Mouse (Mus musculus): ENCODE results near the gene Ect2l.
A peak's percentile ranks its signal among the peaks of the same experiment; 100 is the strongest.
"Not testable (repeated sequence)": the region's sequence is repeated elsewhere in the genome, so short reads cannot be mapped to it uniquely, and the experiment has no call there.

The Ect2l gene

DNA sequence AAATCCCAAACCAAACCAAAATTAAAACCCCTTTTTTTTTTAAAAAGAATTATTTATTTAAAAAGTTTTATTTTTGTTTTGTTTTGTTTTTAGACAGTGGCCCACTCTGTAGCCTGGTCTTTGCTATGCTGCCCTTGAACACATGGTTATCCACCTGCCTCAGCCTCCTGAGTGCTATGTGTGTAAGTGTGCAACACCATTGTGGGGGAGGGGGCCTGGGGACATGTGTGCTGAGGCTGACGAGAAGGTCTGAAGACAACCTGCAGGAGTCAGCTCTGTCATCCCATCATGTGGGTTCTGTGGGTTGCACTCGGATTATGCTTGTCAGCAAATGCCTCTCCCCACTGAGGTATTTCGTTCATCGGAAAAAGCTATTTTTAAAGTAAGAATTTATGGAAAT, 21.2 kb downstream of the Ect2l start:
- DNase-seq: no peak

DNA sequence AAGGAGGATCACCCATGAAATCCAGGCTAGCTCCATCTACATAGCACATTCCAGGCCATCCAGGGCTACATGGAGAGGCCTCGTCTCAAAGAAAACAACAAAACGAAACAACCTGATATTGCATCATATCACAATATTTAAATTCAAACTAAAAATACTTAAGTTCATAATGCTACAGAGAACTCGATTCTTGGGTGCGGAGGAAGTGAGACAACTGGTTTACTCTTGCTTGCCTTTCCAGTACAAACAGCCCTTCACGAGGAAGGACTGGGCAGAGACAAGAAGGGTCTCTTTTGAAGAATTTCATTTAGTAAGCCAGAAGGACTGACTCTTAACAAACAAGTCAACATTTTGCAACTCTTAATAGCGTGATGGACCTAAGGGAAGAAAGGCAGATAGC, 22.1 kb downstream of the Ect2l start:
- no peak for DNase-seq

DNA sequence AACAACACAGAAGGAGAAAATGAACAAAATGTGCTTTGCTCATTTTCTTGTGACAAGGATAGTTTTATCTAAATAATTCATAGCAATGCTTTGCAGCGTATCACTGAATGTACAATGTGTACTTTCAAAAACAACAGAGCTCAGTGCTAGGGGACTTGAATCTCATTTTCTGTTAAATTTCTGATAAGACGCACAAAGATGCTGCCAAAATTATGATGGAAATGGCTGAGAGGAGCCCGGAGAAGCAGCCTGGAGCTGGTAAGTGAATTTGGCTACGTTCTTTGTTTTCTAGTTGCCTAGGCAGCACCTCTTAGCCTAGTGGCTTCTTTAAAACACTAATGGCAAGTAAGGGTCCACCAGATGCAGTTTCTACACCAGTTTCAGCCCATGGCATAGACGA, 28.4 kb downstream of the Ect2l start:
- no peak for DNase-seq

DNA sequence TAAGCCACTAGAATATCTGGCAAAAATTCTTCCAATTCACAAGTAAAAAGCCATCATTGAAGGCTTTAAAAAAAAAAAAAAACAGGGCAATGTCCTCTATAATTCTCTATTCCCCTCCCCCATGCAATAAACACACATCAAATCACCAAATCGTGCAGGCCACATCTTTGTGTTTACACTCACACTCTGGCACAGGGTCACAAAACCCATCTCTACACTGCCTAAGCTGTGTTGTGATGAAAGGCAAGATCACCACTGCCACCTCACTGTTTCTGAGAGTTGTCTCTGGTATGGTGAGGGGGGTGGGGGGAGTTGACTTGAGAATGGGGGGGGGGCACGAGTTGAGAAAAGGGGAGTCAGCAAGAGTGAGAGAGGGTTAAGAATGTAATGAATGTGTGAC, 33.4 kb downstream of the Ect2l start:
- DNase-seq: no peak

DNA sequence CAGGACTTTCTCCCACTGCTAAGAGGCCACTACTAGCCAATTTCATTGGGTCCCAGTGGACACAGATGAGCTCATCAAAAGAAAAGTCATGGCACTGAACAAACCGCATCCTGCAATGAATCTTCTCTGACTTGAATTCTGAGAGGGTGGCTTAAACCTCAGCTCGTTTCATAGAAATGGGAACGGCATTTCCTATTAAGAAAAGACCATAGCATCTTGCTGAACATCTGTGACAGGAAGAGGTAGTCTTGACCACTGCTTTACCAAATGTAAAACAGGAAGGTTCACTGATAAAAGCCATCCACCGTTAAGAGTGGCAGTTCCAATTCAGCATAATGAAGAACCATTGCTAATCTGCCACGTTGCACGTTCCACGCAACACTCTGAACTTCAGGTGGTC, 34.0 kb downstream of the Ect2l start:
- no peak for DNase-seq

DNA sequence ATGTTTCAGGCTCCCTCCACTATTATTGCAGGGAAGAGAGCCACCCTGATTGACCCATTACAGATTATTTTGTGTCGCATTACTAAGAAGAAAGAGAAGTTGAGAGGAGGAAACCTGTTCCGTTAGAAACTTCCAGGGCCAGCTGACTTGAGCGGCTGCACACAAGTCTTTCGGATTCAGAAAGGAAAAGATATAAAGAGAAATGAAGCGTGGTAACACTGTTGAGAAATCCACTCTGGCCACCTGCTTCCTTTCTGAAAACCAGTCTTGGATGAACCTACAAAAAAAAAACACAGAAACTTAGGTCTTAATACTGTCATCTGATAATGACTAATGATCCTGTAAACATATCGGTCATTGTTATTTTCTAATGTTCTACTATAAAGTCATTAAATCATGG, 35.6 kb downstream of the Ect2l start:
- DNase-seq: no peak

DNA sequence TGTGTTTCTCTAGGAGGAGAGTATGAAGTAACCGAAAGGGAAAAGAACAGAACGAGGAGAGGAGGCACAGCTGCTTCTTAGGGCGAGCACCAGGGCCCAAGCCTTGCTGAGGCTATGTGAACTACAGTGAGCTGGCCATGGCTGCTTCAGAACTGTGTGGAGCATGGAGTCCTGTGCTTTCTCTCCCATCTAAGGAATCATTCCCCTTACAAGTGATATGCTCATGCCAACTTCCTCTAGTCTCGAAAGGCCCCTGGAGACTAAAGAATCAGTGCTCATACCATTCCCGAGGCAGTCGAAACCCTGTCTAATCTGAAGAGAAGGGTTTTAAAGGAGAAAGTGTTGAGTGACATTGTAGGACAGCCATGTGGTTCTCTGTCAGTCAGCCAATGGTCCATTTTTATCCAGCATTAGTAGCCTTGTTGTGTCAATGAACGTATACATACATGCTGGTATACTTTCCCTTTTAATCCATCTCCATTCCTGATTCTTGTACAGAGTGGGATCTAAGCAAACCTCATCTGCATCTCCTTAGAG, 48.2 kb downstream of the Ect2l start:
- no peak for DNase-seq

DNA sequence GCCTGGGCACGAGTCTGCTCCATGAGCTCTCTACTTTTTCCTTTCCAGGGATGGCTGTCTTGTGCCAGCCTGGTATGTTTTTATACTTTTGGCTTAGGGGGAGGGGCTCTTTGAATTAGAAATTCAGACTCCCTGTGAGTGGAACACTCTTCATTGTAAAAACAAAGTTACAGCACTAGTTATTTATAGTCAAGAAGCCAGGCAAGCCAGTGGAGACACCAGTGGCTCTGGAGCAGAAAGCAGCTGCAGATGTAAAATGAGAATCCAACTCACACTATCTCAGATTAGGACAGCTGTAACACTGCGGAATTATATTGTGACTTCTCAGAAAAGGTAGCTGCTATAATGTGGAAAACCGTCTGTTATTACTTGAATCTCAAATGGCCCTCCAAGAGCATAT, 63.5 kb downstream of the Ect2l start:
- no peak for DNase-seq

DNA sequence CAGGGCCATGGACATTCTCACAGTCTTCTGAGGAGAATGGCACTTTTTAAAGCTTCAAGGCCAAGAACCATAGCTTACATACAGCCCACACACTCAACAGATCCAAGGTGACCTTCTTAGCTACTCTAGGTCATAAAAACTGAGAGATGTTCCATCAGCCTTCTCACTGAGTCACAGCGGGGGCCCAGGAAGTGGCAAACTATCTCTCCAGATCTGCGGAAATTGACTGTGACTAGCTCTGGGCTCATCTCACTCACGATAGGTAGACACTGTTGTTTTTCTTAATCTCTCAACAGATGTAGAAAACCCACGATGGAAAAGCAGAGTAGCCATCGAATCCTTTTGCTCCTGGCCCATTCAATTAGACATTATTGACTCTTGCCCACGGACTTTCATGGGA, 68.5 kb downstream of the Ect2l start:
- DNase-seq: no peak

DNA sequence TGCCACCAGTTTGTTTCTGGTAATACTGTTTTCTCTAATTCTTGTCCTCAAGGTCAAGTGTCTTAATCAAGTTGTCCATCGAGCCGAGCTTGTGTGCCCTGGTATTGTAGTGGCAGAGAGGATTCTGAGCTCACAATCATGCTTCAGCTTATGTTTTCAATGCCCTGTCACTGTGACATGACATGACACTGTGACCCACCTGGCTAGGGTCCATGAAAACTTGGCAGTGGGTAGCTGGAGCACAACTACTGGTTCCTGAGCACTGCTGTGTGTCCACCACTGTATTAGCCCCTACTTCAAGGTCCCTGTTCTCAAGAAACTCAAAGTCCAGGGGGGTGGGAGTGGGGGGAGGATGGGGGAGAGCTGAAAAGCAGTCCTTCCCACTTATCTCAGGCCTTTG, 69.3 kb downstream of the Ect2l start:
- no peak for DNase-seq

DNA sequence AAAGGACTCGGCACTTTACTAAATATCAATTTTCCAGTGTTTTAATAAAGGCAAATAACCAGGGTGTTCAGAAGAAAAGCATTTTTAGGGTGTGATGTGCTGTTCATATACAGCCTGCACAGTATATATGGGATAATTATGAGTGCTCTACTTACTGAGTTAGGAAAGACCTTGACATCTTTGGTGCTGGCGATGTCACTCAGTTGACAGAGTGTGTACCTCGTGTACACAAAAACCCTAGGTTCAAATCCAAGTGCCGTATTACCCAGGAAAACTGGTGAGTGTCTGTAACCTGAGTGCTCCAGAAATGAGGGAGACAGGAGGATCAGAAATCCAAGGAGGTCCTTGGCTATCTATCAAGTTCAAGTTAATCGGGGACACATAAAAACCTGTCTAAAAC, 71.1 kb downstream of the Ect2l start:
- DNase-seq: no peak

DNA sequence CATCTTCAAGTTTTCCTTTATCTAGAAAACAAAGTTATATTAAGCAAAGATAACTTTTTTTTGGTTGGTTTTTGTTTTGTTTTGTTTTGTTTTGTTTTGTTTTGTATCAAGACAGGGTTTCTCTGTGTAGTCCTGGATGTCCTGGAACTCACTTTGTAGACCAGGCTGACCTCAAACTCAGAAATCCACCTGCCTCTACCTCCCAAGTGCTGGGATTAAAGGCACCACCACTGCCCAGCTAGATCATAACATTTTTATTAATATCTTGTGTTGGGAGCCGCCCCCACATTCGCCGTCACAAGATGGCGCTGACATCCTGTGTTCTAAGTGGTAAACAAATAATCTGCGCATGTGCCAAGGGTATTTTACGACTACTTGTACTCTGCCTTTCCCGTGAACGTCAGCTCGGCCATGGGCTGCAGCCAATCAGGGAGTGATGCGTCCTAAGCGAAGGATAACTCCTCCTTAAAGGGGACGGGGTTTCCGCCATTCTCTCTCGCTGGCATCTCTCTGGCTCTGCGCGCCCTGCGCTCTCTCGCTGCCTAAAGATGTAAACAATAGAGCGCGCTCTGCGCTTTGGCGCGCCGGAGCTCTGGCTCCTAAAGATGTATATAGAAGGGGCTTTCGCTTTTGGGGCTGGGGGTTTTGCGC, 71.7 kb downstream of the Ect2l start:
- not testable (repeated sequence) for DNase-seq

DNA sequence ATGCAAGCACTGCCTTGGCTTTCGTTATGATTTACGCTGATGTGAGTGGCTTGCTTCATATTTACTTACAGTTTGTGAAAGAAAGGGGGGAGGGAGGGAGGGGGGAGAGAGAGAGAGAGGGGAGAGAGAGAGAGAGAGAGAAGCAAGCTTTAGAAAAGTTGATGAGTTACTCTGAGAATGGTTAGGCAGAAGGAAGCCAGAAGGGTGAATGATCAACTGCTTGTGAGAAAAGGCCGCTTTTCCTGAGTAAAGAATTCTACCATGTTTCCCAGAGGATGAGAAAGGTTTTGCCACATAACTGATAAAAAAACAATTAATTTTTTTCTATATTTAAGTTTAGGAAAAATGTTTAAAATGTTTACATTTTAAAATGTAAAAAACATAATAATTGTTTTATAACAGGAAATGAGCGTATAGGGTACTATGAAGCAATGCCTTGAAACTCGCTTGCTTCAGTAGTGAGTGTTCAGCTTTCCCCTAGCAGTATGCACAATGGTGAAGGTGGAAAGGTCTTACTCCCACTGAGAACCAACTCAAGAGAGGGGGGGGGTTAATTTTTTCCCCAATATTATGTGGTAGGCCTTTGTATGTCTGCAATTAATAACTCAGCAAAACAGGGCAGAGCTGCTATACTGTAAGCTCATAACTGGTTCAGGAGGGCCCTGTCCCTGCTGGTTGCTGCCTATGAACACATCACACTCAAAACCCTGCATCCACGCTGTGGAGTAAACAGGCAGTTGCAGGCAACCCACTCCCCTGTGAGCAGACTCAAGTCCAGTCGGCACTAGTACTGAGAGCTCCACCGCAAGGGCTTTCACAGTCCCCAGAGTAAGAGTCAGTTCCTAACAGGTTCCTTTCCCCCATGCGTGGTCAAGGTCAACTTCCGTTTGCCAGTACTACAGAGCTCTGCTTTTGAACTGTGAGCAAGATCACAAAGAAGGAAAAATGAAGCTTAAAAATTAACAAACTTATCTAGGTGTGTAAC, 78.7 kb downstream of the Ect2l start:
- peak; percentile 15 for DNase-seq

DNA sequence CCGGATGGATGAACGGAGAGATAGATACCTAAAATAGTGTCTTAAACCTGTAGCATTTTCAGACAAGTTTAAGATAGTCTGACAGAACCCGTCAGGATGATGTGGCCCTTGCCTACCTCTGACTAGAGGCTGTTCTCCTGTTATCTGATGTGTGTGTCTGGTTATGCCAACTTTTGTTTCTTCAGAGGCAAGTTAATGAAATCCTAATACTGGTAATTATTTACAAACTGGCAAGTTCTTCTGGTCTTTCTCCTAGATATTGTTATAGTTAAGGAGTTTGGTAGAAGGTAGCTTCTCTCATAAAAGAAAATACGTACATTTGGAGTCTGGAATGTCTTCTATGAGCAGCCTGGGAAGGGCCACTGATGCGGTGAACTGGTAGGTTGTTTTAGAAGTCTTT, 80.4 kb downstream of the Ect2l start:
- no peak for DNase-seq

DNA sequence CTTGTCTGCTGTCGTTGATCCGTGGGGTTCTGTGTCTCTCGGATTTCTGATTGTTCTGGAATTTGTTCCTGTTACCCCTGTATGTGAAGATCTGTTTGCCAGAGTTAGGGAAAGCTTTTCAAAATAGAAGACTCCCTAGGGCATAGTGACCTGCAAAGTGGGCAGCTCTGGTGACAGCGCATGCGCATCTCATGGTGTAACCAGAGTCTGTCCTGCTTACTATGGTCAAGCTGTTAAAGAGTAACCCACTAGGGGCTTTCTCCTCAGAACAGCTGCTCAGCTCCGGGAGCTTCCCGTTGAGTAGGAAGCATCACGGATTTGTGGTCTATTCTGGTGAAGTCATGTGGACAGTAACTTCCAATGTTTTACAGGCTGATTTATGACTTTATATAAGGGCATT, 92.4 kb downstream of the Ect2l start:
- peak; percentile 14 for DNase-seq

DNA sequence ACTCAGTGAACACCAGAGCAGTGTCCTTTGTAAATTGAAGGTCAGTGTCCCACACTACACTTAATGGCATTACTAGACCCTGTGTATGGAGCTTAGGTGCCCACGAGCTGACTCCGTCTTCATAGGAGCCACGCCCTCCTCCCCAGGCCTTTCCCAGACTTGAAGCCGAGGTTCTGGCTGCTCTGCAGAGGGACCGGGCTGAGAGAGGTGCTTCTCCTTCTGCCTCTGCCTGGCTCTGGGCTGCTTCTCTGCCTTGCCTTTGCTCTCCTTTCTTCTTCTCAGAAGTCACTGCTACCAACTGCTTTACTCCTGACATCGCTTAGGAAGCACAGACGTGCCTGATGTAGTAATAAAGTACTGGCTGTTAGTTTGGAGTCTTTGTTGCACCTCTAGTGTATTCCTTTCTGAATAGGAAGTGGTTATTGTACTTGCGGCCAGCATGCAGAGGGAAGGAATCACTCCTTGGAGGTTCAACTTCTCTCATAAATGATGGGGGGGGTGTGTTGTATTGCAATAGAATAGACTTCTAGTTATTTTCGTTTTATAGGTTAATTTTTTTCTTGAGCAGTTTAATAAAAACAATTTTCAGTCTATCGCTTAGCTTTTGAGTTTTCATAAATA, 97.1 kb downstream of the Ect2l start:
- no peak for DNase-seq

DNA sequence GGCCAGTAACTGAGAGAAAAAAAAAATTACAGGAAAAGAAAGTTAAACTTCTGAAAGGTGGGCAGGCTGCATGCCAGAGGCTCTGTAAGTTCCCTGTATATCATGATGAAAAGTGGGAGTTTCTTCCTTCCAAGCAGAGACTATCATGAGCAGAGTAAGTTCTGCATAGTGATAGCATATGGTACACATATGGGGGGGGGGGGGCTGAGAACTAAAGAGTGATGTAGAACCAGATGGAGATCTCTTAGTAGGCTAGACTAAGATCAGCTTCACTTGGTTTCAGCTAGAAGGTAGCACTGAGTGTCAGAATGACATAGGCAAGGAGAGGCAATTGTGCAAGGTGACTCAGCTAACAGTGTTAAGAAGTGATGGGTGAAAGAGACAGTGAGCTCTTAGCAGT, 99.8 kb downstream of the Ect2l start:
- no peak for DNase-seq

DNA sequence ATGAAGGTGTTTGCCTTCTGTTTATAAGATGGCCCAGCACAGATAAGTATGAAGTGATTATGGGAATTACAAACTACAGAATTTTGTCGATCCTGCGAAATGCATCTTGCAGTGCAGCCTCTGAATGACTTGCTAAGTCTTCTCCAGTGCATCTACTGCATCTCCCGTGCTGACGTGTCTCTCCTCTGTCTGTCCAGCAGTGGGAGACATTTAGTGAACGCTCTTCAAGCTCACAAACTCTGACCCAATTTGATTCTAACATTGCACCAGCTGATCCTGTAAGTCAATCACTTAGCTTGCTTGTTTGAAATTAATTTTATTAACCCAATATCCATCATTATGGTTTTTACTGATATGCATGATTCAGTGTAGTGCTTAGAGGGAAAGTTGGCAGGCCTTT, 103.2 kb downstream of the Ect2l start:
- no peak for DNase-seq

DNA sequence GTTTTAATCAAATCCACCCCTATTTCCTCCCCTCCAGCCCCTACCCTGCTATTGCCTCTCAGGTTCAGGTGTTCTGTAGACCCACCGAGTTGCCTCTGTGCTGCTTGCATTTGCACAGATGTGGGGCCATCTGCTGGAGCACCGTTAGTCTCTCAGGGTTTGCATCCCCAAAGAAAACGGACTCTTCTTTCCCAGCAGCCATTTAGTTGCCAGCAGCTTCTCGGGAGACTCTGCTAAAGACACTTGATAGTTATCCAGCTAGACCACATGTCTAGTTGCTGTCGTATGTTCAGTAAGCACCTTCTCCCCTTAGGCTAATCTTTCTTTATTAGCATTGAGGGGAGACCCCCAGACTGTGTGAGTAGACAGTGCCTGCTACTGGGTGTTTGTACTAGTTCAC, 108.5 kb downstream of the Ect2l start:
- DNase-seq: no peak

DNA sequence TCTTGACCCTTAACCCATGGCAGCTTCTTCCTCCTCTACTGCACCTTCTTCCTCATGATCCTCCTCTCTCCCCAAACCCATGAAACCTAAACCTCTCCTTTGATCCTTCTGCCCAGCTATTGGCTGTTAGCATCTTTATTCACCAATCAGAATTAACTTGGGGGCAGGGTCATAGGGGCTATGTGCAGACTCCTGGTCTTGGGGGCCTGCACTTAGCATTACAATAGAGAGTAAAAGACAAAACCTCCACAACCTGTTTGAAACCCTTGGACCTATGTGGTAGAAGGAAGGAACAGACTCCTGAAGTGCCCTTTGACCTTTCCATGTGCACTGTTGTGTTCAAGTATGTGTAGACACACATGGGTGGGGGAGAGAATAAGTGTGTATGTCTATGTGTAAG, 120.0 kb downstream of the Ect2l start:
- DNase-seq: no peak

DNA sequence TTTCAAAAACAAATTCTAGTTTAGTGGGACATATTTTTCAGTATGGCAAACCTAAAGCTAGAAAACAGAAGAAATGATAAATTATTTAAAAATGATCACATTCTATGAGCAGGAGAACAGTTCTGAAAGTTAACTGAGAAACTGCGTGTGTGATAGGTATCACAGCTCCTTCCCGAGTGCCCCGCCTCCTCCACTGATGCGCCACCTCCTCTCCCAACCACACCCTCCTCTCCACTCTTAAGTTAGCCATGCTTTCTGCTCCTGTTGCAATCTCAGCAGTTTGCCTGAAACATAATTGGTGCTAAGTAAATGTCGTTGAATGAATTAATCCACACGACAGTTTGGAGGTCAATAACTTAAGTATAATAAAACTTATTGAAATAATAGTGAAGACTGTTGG, 127.9 kb downstream of the Ect2l start:
- DNase-seq: no peak

DNA sequence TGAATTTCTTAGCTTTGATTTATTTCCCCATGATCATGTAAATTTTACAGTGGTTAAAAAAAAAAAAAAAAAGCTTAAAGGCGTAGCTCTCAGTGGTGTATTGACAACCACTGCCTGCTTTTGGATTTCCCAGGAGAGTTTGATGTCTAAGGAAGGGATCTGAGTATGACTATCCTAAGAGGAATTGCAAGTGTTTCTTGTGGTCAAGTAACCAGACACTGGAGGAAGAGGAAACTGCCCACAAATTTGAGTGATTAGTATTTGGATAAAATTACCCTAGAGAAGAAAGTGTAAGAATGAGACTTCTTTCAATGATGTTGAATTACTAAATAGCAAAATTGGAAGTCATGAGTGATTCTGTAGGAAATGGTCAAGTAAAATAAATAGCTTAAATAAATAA, 129.2 kb downstream of the Ect2l start:
- DNase-seq: no peak
